Mouse (Mus musculus) cerebellum, postnatal 25 days (tissue): ENCODE measurements at regions not wholly inside any gene's neighbourhood (a gene's known extent, or its start where the extent isn't known, plus 50 kb on each side); places are given as distances from the start of the nearest gene placed in this dataset.

Source experiments
- DNase-seq, 2 experiments: peaks; one replicate each; pipeline ENCODE4 v3.0.0; 2021; ENCODE audit warnings: mixed read lengths in 2 of 2

DNA sequence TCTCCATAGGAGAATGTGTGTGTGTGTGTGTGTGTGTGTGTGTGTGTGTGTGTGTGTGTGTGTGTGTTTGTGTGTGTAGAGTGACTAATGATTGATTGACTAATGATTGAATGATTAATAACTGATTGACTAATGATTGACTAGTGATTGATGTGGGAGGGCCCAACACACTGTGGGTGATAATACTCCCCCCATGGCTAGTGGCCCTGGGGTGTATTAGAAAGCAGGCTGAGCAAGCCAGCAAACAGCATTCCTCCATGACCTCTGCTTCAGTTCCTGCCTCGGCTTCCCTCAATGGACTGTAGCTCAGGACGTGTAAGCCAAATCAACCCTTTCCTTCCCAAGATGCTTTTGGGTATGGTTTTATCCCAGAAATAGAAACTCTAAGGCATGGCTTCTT, 114.1 kb upstream of the Rreb1 start:
- DNase-seq = no peak

DNA sequence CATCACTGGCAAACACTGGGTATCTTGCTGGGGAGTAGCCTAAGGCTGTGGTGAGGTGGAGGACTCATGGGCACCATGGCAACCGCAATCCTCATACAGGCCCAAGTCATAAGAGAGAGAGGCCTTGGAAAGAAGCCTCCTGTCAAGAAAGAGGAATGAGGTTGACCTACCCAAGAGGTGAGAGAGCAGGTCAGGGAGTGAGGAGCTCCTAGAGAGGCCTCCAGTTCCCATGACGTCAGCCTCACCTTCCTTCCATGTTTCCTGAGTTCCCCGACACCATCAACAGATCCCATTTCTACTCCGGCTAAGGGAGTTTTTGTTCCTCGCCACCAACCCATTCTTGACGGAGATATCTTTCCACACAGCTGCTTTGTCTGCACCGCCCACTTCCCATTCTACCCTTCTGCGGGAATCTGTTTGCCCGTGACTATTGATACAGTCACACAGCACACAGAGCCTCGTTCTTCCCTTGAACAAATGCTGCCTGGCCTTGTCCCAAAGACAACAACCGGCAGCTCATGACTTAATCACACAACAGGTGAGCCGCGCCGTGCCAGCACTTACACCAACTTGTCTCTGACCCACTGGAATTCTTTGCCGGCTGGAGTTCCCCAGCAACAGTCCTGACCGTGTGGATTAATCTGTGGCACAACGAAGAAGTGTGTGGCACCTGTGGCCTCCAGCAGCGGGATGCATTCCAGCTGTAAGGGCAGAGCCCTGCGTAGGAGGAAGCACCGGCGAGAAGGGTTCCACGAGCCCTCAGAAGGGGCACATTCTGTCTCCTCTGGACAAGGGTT, 111.8 kb upstream of the Rreb1 start:
- DNase-seq = no peak

DNA sequence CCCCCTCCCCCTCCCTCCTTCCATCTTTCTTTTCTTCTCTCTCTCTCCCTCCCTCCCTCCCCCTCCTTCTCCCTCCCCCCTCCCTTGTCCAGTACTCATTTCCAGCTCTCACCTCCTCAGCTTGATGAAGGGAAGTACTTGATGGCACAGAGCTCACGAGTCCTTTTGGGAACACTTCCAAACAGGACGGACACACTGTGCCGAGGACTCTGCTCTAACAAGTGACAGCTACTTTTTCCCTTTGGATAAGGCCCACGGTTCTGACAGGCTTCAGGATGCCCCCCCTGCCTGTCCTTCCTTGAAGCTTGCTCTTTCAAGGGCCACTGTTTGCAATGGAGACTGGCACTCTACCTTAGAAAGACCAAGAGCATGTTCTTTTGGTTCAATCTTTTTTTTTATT, 110.8 kb upstream of the Rreb1 start:
- no peak for DNase-seq

DNA sequence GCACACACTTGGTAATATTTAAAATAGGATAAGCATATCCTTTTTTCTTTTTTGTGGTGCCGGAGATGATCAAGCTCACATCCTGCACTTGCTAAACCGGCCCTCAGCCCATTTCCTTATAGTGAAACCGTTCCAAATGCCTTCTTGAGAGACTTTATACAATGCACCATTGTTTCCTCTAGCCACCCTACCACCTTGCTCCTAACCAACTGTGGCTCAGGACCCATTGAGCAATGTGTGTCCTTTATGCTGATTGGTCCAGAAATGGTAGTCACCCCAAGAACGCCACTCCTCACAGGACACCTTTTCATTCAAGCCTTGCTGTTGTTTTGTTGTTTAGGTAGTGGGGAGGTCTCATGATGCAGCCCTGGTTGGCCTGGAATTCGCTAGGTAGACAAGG, 110.3 kb upstream of the Rreb1 start:
- no peak for DNase-seq

DNA sequence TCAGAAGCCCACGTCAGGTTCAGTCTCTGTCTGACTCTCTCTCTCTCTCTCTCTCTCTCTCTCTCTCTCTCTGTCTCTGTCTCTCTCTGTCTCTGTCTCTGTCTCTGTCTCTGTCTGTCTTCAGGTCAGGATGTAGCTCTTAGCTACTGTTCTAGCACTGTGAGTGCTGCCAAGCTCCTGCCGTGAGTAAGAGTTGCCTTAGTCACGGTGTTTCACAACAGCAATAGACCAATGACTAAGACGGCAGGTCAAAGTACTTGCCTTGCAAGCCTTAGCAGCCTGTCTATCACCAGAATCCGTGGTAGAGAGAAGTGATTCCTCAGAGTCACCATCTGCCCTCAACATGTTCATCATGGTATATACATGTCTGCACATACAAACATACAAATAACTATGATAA, 107.1 kb upstream of the Rreb1 start:
- no peak for DNase-seq

DNA sequence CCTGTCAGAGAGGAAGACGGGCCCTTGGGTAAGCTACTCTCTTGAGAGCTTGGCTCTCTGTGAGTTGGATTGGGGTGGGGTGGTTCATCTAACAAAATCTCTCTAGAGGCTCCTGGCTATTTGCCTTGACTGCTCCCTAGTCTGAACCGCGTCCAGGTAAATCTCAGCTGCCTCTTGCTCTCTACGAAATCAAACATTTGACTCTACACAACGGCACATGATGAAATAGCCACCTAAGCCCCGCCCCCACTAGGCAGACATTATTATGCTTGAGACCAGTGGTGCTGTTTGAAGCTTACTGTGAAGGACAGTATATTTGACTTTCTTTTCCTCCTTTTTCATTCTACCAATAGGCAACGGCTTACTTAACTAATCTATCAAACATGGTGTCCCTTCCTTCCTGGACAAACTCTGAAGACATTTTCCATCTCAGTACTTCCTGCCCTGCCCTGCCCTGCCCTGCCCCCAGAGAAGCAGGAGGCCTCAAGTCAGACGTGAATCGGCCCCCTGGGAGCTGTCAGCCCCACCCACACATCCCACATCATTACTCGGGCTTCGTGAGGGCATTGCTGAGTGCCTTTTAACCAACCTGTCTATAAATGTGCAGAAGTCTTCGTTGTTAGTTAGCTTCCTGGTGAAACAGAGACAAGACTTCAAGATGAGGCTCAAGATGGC, 103.4 kb upstream of the Rreb1 start:
- DNase-seq = no peak

DNA sequence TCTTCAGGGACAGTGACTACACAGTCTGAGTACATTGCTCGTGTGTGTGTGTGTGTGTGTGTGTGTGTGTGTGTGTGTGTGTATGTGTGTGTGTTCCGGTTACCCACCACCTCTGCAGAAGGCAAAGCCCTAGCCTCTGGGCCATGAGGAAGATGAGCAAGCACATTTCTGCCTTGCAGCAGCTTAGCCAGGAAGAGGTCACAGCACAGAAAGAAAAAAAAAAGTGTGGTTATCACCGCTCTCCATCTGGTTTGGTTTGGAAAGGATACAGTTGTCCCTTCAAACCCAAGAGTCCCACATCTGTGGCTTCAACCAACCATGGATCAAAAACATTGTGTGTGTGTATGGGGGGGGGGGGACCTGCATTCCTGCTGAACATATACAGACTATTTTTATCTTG, 102.5 kb upstream of the Rreb1 start:
- no peak for DNase-seq

DNA sequence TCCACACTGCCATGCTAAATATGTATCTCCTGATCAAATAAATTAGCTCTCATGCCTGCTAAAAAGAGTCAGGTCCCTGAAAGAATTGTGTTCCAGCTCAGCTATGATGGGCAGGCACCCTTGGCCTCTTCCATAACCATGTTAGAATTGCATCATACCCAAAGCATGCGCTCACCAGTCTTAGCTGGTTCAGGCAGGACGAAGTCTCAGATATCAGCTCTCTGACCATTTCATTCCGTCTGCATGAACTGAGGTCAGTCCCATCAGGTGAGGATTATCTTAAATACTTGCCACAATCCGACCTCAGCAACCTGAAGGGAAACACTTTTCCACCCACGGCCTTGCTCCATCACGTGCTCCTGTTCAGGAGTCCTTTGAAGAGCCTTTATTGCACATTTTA, 101.3 kb upstream of the Rreb1 start:
- DNase-seq = no peak

DNA sequence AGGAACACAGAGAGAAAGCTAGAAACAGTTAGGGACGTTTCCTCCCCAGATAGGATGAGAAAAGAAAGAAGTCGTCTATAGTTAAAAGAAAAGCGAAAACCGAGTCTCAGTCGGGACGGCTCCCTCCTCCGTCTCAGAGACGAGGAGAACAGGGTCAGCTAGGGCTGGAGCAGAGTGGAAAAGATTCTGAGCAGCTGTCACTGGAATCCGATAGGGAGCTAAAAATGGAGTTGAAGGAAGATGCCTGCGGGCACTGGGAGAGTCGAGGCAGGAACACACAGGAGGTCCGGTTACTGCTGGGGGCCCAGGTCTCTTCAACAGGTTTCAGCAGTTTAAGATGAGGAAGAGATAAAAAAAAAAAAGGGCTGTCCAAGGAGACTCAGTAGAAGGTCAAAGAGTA, 99.9 kb upstream of the Rreb1 start:
- DNase-seq = no peak

DNA sequence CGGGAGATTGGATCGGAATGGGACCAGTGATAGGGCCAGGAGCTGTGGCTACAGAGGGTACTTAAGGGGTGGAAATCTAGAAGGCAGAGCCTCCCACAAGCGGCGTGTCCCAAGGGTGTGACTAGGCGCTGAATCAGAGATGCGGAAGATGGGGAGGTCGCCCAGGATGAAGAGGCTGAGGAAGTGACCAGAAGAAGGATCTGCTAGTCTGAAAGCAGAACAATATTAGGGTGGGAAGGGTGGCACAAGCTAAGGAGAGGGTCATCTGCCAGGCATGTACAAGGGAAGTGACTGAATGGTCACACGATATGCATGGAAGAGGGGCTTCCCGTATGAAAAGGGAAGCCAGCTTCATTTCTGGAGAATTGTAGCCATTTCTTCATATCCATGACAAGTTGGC, 99.4 kb upstream of the Rreb1 start:
- DNase-seq = no peak

DNA sequence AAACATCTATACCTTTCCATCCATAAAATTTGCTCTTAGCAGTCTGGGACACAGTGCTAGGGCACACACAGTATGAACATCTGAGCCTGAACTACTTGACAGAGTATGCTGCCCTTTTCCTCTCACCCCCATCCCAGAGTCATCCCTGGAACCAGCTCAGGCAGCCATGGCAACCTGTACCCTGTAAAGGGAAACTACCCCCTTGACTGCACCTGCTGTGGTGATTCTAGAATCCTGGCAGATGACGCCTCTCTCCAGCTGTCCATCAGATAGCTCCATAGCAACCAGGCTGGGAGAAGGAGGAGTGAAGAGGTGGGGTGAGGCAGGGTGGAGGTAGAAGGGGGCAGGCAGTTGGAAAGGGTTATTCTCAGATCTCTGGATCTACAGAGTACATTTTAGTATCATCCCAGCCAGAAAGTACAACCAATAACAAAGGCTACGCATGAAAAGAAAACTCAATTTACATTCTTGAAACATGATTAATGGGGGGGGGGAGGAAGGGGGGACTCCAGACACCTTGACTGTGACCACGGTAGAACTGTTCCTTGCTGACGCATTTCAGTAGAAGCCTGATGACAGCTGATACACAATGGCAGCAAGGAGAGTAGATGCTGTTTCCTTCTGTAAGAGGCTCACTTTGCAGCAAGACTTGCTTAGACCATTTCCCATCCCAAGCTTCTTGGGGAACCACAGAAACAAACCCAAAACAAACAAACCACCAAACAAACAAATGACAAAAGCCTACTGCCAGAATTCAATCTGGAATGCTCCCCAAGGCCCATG, 97.2 kb upstream of the Rreb1 start:
- no peak for DNase-seq

DNA sequence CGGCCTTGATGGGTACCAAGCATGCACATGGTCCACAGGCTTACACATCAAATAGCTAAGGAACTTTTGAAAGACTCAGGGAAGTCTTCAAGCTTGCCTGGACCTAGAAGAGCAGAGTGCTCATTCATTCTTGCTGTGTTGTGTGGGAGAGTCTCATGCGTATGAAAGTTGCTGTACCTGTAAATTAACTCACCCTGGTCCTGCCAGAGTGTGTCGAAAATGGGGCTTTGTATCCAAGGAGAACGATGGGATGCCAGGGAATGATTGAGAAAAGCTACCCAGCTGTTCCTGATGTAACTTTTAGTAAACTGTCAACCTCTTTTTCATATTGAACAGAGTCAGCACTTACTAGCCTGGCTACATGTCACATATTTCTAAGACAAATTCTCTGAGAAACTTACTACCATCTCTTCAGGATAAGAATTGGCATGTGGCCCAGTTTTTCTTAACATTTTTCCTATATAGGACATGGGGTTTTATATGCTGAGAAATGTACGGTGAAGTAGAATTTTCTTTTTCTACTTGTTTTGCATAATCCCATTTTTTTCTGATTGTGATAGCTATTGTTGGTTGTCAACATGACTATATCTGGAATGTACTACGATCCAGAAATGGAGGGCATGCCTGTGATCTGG, 95.0 kb upstream of the Rreb1 start:
- no peak for DNase-seq

DNA sequence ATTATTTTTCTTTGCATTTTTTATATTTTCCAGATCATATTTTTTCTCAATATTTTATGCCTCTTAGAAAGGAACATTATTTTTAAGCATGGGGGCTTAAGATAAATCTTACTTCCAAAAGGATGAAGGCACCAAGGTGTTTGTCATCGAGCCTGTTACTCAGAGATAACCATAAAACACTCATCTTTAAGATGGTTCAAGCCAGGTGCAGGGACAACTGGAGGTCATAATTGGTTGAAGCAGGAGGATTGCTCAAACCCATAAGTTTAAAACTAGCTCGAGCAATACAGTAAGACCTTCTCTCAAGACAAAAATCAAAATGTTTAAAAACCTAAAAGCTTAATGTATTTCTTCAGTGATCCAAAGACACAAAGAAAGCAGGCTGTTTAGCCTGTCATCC, 92.6 kb upstream of the Rreb1 start:
- DNase-seq = no peak

DNA sequence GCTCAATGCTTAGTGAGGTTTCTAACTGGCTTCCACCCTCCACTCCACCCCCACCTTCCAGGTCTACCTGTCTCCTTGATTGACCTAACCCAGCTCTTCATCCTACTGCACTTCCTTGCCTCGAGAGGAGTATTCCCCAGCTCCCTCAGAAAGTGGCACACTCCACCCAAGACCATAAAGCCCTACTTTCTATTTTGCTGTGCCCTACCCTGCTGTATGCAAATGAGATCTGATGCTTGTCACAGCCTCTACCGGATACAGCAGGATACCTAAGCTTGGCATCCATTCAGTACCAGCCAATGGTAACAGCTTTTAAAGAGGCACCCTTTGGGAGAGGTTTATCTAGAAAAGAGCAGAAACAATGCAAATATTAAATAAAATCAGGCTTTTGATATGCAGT, 92.1 kb upstream of the Rreb1 start:
- no peak for DNase-seq

DNA sequence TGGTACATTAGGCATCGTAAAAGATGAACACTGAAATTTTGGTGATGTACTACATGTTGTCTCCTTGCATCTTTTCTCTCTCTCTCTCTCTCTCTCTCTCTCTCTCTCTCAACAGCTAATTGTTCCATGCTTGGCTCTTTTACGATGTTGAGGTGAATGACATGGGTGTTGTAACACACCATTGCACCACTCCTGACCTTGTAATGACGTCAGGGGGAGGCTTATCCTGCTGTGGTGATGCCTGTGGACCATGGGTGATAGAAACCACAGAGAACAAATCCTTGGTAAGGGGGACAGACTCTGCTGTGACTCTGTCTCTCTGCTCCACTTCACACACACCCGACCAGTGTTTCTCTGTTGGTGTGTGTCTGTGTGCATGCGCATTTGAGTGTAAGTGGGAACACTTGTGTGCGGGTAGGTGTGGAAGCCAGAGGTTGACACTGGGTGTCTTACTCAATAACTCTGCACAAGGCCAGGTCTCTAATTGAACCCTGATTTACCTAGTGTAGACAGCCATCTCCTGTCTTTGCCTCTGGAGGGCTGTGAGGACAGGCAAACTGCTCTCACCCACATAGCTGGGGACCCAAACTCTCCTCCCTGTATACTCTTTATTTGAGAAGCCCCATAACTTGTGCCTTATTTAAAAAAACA, 88.9 kb upstream of the Rreb1 start:
- no peak for DNase-seq

DNA sequence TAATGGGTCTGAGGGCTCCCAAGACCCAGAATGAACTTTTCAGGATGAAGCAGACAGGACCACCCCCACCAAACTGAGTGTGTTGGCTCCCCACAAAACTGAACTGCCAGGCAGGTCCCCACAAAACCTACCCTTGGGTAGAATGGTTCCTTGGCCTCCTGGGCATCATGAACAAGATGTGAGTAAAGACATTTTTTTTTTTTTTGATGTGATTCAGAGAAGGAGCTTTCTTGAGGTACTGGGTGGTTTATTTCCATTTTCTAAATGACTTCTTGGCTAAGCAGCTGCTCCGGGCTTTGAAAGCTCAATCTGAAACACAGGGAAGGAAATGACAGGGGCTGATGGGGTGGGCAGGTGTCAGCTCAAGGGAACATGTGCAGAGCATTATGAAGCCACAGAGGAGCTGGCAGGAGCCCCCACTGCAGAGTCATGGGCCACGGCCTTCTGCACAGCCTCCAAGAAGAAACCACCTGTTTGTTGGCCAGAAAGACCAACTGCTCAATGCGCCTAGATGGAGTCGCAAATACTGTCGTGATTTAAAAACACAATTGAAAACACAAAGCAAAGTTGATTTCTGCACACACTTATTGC, 86.2 kb upstream of the Rreb1 start:
- DNase-seq = no peak

DNA sequence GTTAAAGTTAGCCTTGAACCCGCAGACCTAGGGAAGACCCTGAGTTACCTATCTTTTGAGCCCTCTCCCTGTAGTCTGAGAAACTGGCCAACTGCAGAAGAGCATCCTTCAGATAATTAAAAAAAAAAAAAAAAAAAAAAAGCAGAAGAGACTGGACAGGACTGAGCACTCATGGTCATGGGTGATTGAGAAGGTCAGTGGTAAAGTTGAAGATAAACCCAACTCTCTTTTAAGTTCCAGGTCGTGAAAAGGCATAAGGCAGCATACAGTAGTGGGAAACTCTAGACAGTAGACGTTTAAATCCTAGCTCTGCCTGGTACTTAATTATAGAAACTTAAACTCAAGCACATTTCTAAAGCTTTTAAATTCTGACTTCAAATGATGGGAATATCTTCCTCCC, 84.6 kb upstream of the Rreb1 start:
- no peak for DNase-seq

DNA sequence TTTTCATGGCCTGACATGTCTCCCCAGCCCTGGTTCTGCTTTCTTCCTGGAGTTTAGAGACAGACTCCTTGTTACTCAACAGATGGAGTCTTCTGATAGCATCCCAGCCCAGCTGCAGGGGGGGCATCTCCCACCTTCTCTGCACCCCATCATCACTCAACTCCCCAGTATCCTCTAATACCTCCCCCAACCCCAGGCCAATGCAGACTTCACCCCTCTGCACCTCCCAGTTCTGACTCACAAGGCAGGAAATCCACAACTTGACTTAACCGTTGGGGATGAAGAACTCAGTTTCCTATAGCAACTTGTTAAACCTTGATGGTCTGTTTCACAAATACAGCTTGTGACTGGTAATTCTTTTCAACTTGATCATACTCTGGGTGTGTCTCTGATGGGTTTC, 73.7 kb upstream of the Rreb1 start:
- DNase-seq = no peak

DNA sequence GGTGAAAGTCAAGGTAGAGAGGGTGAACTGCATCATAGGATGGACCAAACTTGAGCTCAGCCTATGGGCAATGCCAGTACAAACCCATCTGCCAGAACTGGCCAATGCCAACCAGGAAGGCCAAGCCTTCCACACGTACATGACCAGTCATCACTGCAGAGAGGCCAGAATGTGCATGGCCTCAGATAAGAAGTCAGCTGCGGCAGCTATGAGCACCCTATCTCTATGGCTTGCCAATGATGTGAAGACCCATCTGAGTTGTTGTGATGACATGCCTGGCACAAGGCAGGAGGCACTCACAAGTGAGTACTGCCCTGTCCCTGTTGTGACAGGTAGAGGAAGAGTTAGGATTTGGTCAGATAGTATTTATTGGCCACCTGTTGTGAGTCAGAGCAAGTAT, 72.7 kb upstream of the Rreb1 start:
- no peak for DNase-seq

DNA sequence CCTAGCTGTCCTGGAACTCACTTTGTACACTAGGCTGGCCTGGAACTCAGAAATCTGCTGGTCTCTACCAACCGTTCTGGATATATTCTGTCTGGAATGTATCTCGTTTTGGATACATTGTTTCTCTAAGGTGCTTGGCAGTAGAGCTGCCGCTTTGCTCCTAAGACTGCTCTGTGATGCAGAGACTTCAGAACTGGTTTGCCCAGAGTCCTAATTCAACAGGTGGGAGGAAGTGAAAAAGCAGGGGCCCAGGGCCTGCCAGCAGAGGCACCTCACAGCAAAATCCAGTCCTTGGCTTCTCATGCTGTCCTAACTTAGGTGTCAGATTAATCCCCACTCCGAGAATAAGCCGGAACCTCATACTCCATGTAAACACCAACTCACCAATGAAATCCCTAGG, 67.3 kb upstream of the Rreb1 start:
- no peak for DNase-seq

DNA sequence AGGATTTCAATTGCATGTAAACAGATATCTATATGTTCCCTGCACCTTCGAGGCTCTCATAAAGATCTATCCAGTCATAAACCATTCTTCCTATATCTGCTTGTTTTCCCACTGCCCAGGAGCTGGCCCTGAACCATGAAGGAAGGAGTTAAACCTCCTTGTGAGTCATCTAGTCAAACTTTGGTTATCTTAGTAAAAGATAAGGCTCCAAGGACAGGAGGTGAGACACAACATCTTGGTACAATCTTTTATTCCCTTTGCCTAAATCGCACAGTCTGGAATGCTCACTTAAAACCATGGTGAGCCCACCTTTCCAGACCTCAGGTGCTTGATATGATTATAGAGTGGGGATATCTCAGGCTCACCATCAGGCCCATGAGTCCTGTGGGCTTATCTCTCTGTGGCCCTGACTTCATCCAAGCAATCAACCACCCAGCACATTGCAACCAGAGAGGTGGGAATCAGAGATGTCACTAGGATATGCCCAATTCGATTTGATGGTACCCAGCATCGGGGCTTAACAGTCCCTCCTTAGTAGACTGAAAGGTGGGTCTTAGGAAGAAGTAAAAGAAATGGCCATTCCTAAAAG, 65.2 kb upstream of the Rreb1 start:
- no peak for DNase-seq

DNA sequence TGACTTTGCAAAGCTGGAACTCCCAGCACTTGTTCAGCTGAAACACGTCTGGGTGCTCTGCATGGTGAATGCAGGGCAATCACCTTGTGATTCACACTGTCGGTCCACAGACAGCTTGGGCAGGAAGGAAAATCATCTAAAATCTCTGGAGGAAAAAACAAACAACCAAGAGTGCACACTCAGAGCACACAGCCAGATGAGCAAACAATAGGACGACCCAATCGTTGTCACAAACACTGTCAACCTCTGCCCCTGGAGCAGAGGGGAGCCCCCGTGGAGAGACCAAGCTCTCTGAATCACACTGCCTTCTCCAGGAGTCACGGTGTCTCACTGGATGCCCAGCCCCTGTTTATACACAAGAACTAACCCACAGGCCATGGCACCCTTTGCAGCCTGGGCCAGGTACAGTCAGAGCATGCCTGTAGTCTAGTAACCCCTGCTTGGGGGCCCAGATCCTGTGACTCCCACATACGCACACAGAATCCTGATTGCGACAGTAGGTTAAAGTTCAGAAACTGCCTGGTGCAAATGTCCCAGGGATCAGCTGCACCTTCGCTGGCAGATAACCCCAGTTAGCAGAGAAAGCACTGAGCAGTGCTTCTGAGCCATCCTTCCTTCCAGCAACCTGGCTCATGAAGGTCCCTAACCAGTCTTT, 63.0 kb upstream of the Rreb1 start:
- DNase-seq = no peak
